Mouse (Mus musculus) forebrain, embryonic 12.5 days (tissue): ENCODE measurements around the gene Pigw. TPM values are rescaled to one million over a fixed set of nuclear protein-coding genes. Genes with fewer than 3 reads are reported as not detected.

Experiments
- ATAC-seq: fragments of 200-750 bp; cut with Nextera tagmentation; 2 replicates; pipeline ENCODE4 v1.8.0; 2017; ENCODE audit warnings: moderate TSS enrichment; ENCODE audit not compliant: low FRiP score
- H3K27ac ChIP-seq: fragments of 300-500 bp; sonication (generic); 2 replicates; pipeline ENCODE4 v1.5.1; 2016; ENCODE audit warnings: mild to moderate bottlenecking
- H3K27me3 ChIP-seq: fragments of 300-500 bp; sonication (generic); 2 replicates; pipeline ENCODE4 v1.6.1; 2016; ENCODE audit warnings: mild to moderate bottlenecking
- H3K36me3 ChIP-seq: fragments of 300-500 bp; sonication (generic); replicated peaks from 2 replicates; pipeline ENCODE4 v1.6.1; 2016; ENCODE audit warnings: mild to moderate bottlenecking
- H3K4me1 ChIP-seq: fragments of 300-500 bp; sonication (generic); 2 replicates; pipeline ENCODE4 v1.6.1; 2016
- H3K4me2 ChIP-seq: fragments of 300-500 bp; sonication (generic); 2 replicates; pipeline ENCODE4 v1.6.1; 2016; ENCODE audit warnings: mild to moderate bottlenecking, moderate library complexity
- H3K4me3 ChIP-seq: fragments of 300-500 bp; sonication (generic); replicated peaks from 2 replicates; pipeline ENCODE4 v1.5.1; 2016; ENCODE audit warnings: mild to moderate bottlenecking
- H3K9ac ChIP-seq: fragments of 300-500 bp; sonication (generic); 2 replicates; pipeline ENCODE4 v1.6.1; 2016; ENCODE audit warnings: mild to moderate bottlenecking
- H3K9me3 ChIP-seq: fragments of 300-500 bp; sonication (generic); 2 replicates; pipeline ENCODE4 v1.6.1; 2016
- WGBS: fragments of 180-500 bp; shearing (Covaris S2); methylation state at CpG from one replicate; pipeline ENCODE4 v1.1.7; 2016; 5-methylcytosine and 5-hydroxymethylcytosine counted together
- polyA plus RNA-seq: library from polyadenylated mRNA; unstranded; fragments of >200 nt; fragmentation: Nextera tagmentation; extraction: Ambion mirVana; gene quantifications from 2 replicates; pipeline ENCODE4 v1.2.1, GENCODE M21; 2016

Gene Pigw
- polyA plus RNA-seq, 1 experiment from 2014 or later, result 3.5 TPM

DNA sequence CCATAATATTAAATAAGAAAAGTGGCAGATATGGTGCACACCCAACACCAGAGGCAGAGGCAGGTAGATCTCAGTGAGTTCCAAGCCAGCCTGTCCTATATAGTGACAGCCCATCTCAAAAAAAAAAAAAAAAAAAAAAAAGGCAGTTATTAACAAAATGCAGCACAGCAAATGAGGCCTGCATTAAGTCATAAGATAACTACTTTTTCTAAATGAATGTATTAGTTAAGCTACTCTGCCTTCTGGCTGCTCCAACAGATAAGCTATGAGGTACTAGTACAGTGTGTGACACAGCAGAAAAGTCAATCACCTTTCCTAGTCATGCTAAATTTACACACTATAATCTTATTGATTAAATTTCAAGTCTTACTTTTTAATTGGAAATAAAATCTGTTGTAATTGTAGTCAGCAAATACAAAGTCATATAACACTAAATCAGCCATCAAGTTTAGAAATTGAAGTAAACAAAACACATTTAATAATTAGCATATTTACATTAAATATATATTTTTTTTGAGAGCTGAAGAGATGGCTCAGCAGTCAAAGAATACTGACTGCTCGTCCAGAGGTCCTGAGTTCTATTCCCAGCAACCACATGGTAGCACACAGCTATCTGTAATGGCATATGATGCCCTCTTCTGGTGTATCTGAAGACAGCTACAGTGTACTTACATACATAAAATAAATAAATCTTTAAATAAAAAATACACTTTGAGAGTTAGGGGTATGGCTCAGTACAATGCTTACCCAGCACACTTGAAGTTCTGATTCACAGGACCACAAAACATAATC lies 6.8 kb downstream of the Pigw start:
- 71% methylated on average over 1 of the region's 1 CpGs for WGBS
- Histone ChIP-seq H3K27me3 (no peaks in the 10 kb centered on the region), H3K4me3 (no peak overlapping the region), H3K4me2 (no peak overlapping the region), H3K4me1 (peaks cover 6% of the 10 kb centered on the region), H3K27ac (no peak overlapping the region), H3K9ac (no peak overlapping the region), H3K9me3 (no peaks in the 10 kb centered on the region), H3K36me3 (0 out of 2 replicates have a peak, but pooled peaks cover 3% of the 10 kb centered on the region)
- no peak for ATAC-seq

DNA sequence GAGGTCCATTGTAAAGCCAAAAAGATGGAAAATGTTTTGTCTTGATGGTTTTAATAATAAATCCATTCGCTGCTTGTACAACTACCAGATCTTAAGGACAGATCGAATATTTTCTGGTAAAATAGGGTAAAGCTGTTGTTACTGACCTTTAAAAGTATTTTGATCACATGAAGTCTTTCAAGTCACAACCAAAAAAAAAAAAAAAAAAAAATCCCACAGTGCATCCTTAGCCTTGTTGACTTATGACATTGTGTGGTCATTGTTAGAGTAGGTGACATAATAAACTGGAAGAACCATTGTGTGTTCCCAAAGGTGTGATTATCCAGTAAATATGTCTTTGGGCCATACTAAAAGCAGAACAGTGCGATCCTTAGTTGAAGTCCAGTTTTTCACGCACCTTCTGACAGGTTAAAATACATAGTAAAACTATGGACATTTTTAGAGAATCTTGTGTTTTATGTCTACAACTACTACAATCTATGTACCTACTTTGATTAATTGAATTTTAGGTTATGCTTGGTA lies 8.5 kb downstream of the Pigw start:
- Histone ChIP-seq H3K27ac (peak overlapping the region; percentile 97), H3K9me3 (no peaks in the 10 kb centered on the region), H3K9ac (peak overlapping the region; percentile 93), H3K27me3 (no peaks in the 10 kb centered on the region), H3K4me1 (peaks cover 13% of the 10 kb centered on the region), H3K4me2 (peak overlapping the region; percentile 87), H3K36me3 (no peaks in the 10 kb centered on the region), H3K4me3 (peak overlapping the region; percentile 92)
- ATAC-seq, result no peak
- 84% methylated on average over 4 of the region's 4 CpGs for WGBS

DNA sequence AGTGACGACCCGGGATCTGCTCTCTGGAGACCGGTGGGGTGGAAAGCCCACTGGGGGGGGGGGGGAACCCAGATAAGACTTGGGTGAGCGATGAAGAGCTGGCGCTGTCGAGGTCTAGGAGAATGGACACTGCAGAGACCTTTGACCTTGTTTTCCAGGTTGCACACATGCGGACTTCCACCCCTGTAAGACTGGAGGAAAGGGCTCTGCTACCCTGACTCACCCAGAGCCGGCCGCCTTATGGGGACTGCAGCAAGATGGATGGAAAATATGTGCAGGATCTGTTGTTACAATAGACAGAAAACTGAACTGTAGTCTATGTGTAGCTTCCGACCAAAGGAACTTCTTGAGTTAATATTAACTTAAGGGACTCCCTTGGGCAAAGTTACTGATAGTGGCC lies 9.0 kb downstream of the Pigw start:
- Histone ChIP-seq H3K9me3 (no peaks in the 10 kb centered on the region), H3K36me3 (no peaks in the 10 kb centered on the region), H3K4me2 (peak overlapping the region; percentile 87), H3K9ac (peak overlapping the region; percentile 93), H3K27ac (peak overlapping the region; percentile 97), H3K4me1 (peaks cover 13% of the 10 kb centered on the region), H3K4me3 (peak overlapping the region; percentile 92), H3K27me3 (no peaks in the 10 kb centered on the region)
- peak; percentile 49 for ATAC-seq
- WGBS, result under 1% methylated on average over 10 of the region's 10 CpGs

DNA sequence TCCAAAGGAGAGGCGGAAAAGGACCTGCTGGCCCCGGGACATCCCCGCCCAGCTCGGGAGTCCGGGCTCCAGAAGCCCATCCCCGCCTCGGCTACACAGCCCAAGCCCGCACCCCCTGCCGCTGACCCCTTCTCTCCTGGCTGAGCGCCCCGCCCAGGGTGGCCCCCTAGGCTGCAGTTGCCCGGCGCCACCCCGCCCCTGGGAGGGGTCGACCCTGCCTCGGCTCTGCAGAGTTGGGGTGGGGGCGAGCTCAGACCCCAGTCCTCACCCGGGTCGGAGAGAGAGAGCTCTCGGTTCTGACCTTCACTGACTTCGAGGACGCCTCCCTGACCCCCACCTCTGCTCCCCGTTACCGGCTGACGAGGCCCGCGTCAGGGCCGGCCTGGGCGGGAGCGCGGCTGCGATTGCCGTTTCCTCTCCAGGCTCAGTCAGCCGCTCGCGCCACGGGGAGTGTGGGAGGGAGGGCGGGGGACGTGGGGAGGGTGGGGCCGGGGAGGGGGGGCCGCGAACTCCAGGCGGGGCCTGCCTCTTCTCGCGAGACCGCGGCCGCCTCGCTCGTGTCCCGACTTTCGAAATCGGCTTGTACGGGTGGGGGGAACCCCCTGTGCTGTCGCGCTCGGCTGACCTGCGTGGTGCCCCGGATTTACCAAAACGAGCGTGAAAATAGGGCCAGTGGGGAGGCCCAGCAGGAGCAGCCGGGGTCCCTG lies 9.6 kb downstream of the Pigw start, which contains the start of gene Ggnbp2:
Ggnbp2 (minus strand) TSS at position 481 of the 707 bp plus-strand sequence.
- peak; percentile 88 for ATAC-seq
- peak within 1 kb of the TSS; percentile 92 for H3K4me3 ChIP-seq
- no peaks in the 10 kb centered on the region for H3K9me3 ChIP-seq
- under 1% methylated on average over 58 of the region's 62 CpGs for WGBS
- H3K27ac ChIP-seq, result peak within 1 kb of the TSS; percentile 97
- no peaks in the 10 kb centered on the region for H3K36me3 ChIP-seq
- H3K4me1 ChIP-seq, result peaks cover 13% of the 10 kb centered on the region
- no peaks in the 10 kb centered on the region for H3K27me3 ChIP-seq
- H3K4me2 ChIP-seq, result peak within 1 kb of the TSS; percentile 87
- H3K9ac ChIP-seq, result peak within 1 kb of the TSS; percentile 93

- Histone ChIP-seq H3K9ac (peak overlapping the region; percentile 93), H3K27me3 (no peaks in the 10 kb centered on the region), H3K4me2 (peak overlapping the region; percentile 87), H3K9me3 (no peaks in the 10 kb centered on the region), H3K27ac (peak overlapping the region; percentile 97), H3K4me3 (peak overlapping the region; percentile 92), H3K36me3 (no peaks in the 10 kb centered on the region), H3K4me1 (peaks cover 16% of the 10 kb centered on the region)
- ATAC-seq, result peak; percentile 90
- WGBS, result under 1% methylated on average over 59 of the region's 61 CpGs
Observed at GRCm38 (mm10) chr11:84869537-84870232, 10.4 kb downstream of the Pigw start.

GRCm38 (mm10) chr11:84868786-84869259 lies 11.3 kb downstream of the Pigw start:
- peaks cover 16% of the 10 kb centered on the region for H3K4me1 ChIP-seq
- H3K27me3 ChIP-seq, result no peaks in the 10 kb centered on the region
- ATAC-seq, result no peak
- H3K9ac ChIP-seq, result peak overlapping the region; percentile 93
- no peaks in the 10 kb centered on the region; the same call in 1 of the 2 replicates for H3K36me3 ChIP-seq
- no peaks in the 10 kb centered on the region for H3K9me3 ChIP-seq
- peak overlapping the region; percentile 97; the same call in 1 of the 2 replicates for H3K27ac ChIP-seq
- peak overlapping the region; percentile 92 for H3K4me3 ChIP-seq
- WGBS, result 21% methylated on average over 7 of the region's 7 CpGs
- peak overlapping the region; percentile 87 for H3K4me2 ChIP-seq

DNA sequence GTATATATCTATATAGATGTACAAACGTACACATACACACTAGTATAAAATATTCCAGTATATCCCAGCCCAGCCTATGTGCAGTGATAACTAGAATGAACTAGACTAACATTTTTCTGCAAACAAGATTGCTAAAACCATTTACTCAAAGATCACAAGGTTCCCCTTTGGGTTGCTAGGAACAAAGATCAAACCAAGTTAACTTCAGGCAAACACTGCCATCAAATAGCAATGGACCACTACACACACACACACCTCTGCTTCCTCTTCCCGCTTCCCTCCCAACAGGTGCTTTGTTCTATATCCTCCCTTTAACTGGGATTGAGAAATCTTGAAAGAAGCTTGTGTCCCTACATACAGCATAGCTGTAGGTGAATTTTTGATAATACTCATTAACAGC lies 12.5 kb downstream of the Pigw start:
- H3K4me3 ChIP-seq, result no peak overlapping the region

DNA sequence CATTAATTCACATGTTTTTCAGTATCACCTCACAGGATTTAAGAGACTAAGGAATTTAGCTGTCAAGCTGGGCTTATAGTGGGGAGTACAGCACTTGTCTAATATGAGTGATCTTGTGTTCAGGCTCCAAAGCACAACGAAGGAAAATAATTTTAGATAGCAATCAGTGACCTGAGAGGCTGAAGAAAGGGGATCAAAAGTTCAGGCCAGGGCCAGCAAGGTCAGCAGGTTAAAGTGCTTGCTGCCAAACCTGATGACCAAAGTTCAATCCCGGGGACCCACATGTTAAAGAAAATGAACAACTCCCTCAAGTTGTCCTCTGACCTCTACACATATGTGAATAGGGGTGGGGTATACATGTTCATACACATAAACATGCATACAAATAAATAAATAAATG lies 14.8 kb downstream of the Pigw start:
- Histone ChIP-seq H3K9ac (no peak overlapping the region), H3K4me2 (no peak overlapping the region), H3K4me3 (no peak overlapping the region), H3K9me3 (no peaks in the 10 kb centered on the region), H3K4me1 (peaks cover 16% of the 10 kb centered on the region), H3K36me3 (peaks cover 11% of the 10 kb centered on the region), H3K27me3 (no peaks in the 10 kb centered on the region), H3K27ac (no peak overlapping the region)
- WGBS, result 85% methylated on average over 2 of the region's 2 CpGs
- no peak for ATAC-seq

More for the DNA sequence above, 12.5 kb downstream of the Pigw start:
- H3K4me2 ChIP-seq, result 0 out of 2 replicates have a peak overlapping the region, but pooled peaks have one; percentile 1
- H3K9ac ChIP-seq, result no peak overlapping the region; the same call in 1 of the 2 replicates
- H3K36me3 ChIP-seq, result no peaks in the 10 kb centered on the region; the same call in 1 of the 2 replicates
- ATAC-seq, result no peak
- no peaks in the 10 kb centered on the region for H3K9me3 ChIP-seq
- WGBS, result 92% methylated on average over 2 of the region's 2 CpGs
- H3K27ac ChIP-seq, result no peak overlapping the region
- H3K27me3 ChIP-seq, result no peaks in the 10 kb centered on the region
- peaks cover 16% of the 10 kb centered on the region for H3K4me1 ChIP-seq

- peaks cover 62% of the 10 kb centered on the region for H3K36me3 ChIP-seq
- H3K4me2 ChIP-seq, result no peak overlapping the region
- no peak overlapping the region for H3K4me3 ChIP-seq
- WGBS, result 95% methylated on average over 6 of the region's 6 CpGs
- H3K27ac ChIP-seq, result no peak overlapping the region
- no peaks in the 10 kb centered on the region for H3K27me3 ChIP-seq
- ATAC-seq, result no peak
- no peaks in the 10 kb centered on the region for H3K9me3 ChIP-seq
- H3K9ac ChIP-seq, result no peak overlapping the region
- H3K4me1 ChIP-seq, result no peaks in the 10 kb centered on the region
Observed at GRCm38 (mm10) chr11:84855285-84855684, 24.8 kb downstream of the Pigw start.

GRCm38 (mm10) chr11:84847475-84848090 lies 32.5 kb downstream of the Pigw start:
- no peak overlapping the region for H3K9ac ChIP-seq
- 90% methylated on average over 7 of the region's 7 CpGs for WGBS
- H3K4me3 ChIP-seq, result no peak overlapping the region
- no peak for ATAC-seq
- H3K4me1 ChIP-seq, result no peaks in the 10 kb centered on the region
- H3K36me3 ChIP-seq, result peaks cover 67% of the 10 kb centered on the region
- no peaks in the 10 kb centered on the region for H3K27me3 ChIP-seq
- no peak overlapping the region for H3K27ac ChIP-seq
- H3K9me3 ChIP-seq, result no peaks in the 10 kb centered on the region
- no peak overlapping the region for H3K4me2 ChIP-seq

DNA sequence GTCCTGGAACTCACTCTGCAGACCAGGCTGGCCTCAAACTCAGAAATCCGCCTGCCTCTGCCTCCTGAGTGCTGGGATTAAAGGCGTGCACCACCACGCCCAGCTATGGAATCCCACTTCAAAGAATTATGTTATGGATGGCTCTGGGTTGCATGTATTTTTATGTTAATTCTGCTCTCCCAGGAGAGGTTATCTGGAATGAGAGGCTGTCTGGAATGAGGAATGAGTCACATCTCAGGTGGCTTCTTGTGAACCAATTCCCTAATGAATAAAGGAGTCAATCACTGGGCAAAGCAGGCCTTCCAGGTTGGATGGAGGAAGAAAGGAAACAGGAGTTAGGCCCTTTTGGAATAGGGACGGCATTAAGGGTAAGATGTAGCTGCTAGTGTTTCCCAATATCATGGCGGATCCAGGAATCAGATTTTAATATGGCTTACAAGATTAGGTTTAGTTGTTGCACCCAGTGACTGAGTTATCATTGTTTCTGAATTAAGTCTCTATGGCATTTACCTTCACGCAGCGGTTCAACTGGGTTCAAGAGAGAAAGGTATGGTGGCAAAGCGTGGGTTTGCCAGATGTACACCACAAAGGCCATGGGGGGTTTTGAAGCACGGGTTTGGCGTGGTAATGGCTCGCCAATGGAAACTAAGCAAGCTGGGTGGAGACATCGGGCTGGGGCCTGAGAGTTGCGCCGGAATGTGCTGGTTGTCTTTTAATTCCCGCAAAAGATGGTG lies 33.2 kb downstream of the Pigw start:
- no peak overlapping the region for H3K27ac ChIP-seq
- 96% methylated on average over 15 of the region's 15 CpGs for WGBS
- no peak overlapping the region for H3K9ac ChIP-seq
- no peak for ATAC-seq
- H3K27me3 ChIP-seq, result no peaks in the 10 kb centered on the region
- H3K9me3 ChIP-seq, result no peaks in the 10 kb centered on the region
- H3K4me1 ChIP-seq, result no peaks in the 10 kb centered on the region
- H3K36me3 ChIP-seq, result peaks cover 62% of the 10 kb centered on the region
- no peak overlapping the region for H3K4me2 ChIP-seq
- no peak overlapping the region for H3K4me3 ChIP-seq
